Mouse (Mus musculus) CD4-positive helper T cell, adult 2 months (primary cell): Measurements from ENCODE around the gene St6galnac3.
A peak's percentile ranks its signal among the peaks of the same experiment; 100 is the strongest.

ENCODE experiments used
- DNase-seq: peaks from one replicate; pipeline ENCODE4 v3.0.0-alpha.2; 2012; ENCODE audit warnings: low read depth, missing footprints, low spot score

The St6galnac3 gene

GRCm38 (mm10) chr3:153291406-153292045, 433.4 kb downstream of the St6galnac3 start:
- DNase-seq = no peak

- no peak for DNase-seq
These were observed 435.0 kb downstream of the St6galnac3 start for GRCm38 (mm10) chr3:153289971-153290370.

DNA sequence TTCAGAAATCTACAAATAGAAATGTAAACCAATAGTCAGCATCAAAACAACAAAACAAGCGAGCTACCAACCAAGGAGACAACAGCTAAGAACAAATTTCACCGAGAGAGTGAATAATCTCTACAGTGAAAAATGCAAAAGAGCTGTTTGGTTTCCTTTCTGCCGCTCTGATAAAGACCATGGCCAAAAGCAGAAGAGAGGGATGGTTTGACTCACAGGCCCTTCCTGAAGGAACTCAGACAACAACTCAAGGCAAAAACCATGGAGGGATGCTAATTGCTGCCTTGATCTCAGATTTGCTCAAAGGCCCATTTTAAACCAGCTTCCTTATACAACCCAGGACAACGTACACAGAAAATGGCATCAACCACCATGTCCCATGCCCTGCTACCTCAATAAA, 437.4 kb downstream of the St6galnac3 start:
- DNase-seq = no peak

DNA sequence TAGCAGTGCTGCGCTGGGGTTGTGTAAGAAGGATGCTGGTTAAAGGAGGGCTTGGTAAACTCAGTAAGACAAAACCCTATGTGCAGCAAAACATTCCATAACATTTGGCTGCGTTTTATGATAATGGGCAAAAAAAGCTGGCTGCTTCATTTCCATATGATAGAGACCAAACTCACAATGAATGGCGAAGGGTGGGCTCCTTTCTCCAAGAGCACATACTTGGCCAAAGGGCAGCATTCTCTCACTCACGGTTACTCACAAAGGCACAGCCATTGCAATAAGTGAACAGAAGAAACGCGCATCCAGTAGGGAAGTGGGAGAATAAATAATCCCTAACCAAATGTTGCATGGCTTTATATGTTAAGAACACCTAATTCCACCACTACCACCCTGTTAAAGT, 437.9 kb downstream of the St6galnac3 start:
- DNase-seq = no peak

- no peak for DNase-seq
These were observed 442.7 kb downstream of the St6galnac3 start for GRCm38 (mm10) chr3:153282123-153282765.

DNA sequence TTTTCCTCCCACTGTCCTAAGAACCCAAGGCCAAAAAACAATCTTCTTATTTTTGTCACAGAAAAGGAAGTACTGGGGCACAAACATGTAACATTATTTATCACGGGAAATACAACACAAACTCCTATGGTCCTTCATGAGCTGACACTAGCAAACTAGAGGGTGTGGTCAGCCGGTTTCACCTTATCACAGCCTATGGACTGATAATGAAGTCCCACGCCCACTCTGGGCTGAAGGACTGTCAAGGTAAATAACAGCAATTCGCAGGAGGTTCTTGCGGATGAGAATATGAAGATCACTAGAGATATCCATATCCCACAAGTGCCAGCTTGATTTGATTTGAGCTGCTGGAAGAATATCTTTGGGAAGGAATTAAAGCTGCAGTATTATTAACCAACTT, 446.7 kb downstream of the St6galnac3 start:
- DNase-seq = no peak

GRCm38 (mm10) chr3:153277389-153277999, 447.5 kb downstream of the St6galnac3 start:
- no peak for DNase-seq

- no peak for DNase-seq
These were observed 448.1 kb downstream of the St6galnac3 start for GRCm38 (mm10) chr3:153276830-153277388.

DNA sequence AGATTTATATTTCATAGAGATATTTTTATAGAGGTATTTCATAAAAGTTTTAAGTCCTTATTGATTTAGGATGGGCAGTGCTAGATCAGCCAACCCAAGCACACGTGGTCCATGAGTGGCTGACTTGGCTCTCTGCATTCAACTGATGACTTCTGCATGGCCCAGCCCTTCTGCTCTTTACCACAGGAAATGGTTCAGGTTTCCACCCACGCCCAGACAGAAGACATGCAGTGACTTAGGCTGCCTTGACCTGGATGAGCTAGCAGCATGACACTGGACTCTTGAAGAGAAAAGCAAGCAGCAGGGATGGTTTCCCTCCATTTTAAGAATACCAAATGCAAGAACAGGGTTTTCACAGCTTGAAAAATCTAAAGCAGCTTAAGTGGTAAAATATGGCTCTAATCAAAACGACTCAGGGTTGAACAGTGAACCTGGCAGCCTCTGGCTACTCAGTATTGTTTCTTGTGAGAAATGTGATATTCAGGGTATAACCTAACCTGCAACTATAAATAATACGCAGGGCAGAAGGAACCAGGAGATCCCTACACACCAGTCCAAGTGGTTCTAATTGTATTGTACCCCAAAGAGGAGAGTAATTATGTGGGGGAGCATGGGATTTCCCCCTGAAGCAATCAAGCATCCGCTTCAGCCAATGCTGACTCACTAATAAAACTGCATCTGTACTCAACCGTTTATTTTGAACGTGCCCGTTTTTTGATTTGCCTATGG, 448.7 kb downstream of the St6galnac3 start:
- peak; percentile 51 for DNase-seq

DNA sequence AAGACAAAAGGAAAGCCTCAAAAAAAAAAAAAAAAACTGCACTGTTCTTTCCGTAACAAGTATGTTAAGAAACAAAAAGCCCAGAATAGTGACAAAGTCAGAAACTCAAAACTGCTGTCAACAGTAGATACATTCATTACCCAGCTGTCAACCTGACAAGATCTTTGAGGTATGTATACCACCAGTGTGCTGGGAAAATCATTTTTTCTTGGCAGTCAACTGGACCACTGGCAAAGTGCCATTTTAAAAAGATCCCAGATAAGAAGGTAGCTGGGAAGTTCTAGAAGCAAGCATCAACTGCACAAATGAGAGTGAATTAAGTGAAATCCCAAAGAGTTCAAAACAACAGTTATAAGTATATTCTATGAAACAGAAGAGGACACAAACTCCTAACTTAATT, 452.7 kb downstream of the St6galnac3 start:
- DNase-seq = no peak

GRCm38 (mm10) chr3:153267397-153267796, 457.6 kb downstream of the St6galnac3 start:
- no peak for DNase-seq

DNA sequence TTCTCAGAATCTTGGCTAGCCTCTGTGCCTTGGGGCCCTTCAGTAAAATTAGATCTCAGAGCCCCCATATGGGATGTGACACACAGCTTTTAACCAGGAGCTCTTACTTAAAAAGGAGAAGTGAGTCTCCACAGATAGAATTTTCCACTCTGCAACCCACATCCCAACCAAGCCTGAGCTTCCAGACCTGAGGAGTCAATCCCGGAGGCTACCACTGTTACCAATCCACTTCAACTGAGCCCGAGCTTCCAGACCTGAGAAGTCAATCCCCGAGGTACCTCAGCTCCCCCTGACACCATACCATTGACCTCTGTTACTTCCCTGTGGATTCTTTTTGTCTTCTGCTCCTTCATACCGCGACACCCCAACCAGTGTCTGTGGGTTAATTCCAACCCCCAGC, 463.0 kb downstream of the St6galnac3 start:
- DNase-seq = no peak

DNA sequence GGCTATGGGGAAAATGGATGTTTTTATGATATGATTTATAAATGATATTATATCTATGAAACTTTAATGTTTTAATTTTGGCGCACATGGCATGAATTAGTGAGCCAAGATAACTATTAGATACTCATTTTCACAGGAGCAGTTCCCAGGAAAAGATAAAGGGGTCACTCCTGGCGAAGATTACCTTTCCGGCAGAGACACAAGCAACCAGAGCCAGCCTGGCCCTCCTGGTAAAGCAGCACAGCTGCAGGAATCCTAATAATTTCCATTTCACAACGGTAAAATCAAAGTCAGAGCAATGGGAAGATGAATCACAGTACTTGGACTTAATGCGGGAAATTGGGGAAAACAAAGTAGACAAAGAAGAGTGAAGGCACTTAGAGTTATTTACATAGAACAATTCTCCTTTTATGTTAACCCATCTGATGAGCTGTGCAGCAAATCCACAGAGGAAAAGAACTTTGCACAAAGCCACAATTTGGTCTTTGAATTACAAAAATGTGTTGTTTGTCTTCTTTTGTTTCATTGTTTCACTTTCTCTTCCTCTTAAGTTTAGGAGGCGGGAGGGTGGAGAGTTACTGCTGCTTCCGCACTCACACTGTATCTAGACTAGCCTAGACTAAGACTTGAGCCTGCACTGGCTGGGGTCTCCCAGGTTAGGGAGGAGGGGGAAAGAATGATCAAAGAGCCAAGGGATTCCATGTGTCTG, 464.6 kb downstream of the St6galnac3 start:
- DNase-seq = peak; percentile 67

- no peak for DNase-seq
These were observed 469.1 kb downstream of the St6galnac3 start for GRCm38 (mm10) chr3:153255910-153256309.

DNA sequence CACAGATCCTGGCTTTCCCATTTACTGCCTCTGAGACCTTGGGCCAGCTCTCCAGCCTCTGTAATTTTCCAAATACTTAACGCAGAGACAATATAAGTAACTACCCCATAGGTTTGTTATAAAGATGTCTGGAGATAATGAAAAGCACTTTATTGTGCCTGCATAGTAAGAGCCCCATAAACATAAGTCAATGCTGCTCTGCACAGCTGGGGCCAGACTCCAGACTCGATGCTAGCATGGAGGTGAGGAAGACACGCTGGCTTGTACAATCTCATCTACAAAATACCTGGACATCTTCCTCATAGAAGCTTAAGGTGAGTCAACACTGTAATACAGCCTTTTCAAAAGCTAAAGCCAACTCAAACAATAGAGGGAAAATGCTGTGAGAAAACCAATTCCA, 473.3 kb downstream of the St6galnac3 start:
- no peak for DNase-seq

DNA sequence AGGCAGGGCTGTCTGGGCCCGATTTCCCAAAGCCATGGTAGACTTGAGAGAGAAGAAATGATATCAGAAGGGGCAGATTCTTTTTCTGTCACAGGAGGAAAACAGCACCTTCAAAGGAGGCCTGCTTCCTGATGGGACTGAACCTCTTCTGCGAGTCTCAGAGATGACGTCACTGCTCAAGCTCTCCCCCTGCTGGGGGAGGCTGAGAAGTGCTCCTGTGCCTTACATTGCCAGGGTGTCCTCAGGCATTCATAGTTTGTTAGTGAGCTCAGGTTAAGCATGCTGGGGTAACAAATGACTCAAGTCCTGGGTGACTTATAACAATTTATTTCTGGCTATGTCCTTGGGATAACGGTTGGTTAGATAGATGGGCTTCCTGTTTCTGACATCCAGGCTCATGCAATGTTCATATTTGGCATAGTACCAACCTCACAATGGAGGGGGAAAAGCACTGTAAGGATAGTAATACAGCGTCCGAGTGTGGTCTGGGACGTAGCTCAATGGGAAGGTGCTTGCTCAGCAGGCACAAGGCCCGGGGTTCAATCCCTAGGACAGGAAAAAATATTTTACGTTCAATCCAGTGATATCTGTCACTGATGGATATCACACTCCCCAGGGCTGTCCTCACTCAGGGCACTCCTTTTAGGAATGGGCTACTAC, 474.2 kb downstream of the St6galnac3 start:
- DNase-seq = peak; percentile 90

DNA sequence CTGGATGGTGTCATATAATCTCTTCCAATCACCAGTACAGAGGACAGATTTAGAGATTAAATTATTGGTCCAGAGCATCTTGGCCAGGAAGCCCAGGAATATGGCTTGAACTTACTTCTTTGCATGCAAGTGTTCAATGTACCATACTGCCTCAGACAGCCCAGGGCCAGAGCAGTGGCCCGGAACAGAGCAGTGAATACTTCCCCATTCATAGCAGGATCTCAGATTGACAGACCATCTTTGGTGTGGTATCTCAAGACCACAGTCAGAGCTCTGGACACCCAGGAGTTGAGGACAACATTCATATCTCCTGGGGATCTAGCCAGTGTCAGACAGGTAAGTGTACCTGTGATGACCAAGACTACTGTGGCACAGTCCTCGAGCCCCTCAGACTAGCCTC, 476.1 kb downstream of the St6galnac3 start:
- no peak for DNase-seq

DNA sequence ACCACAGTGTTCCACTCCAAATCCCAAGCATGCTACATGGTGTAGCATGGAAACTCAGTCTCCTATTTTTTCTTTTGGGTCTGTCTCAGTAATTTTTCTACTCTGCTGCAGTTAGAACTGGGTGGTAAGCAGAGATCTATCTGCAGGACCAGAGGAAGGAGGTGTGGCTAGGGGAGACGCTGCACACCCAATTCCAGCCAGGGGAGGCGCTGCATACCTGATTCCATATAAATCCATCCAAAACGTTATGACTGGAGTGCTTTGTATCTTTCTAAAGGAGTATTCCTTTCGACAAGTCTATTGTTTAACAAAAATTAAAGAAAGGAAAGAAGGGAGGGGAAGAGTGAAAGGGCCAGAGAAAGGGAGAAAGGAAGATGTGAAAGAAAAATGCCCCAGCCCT, 476.9 kb downstream of the St6galnac3 start:
- DNase-seq = no peak

DNA sequence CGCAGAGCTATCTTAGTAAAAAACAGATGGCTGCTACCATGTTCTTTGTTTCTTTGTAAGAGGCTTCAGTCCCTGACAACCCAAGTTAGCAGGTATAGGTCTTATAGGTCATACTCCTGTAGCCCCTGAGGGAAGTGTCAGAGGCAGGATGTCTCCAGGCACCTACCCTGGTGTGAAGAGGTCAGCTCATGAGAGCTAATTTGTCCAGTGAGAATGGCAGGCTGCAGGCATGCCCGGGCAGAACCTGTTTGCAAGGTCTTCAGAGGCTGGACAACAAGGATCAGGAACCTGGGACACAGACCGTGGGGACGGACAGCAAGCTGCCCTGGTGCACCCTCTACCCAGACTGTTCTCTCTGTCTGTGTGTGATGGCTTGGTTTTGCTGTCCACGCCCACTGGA, 482.4 kb downstream of the St6galnac3 start:
- DNase-seq = no peak

- peak; percentile 30 for DNase-seq
These were observed 483.8 kb downstream of the St6galnac3 start for GRCm38 (mm10) chr3:153241134-153241533.

DNA sequence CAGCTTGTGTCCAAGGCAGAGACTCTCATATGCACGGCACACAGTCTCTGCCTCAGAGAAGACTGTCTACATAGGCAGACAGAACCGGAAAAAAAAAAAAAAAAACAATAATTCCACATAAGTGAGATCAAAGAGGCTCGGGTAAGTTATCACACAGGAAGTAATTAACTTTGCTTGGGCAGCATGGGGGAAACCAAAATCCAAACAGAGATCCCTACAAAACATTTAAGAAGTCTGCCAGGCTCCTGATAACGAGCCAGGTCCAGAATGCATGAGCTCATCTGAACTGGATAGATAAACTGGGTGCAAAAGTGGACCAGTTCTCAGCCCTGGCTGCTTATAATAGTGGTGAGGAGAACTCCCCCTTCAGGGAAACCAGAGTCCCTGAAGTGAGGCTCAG, 484.6 kb downstream of the St6galnac3 start:
- DNase-seq = peak; percentile 30
